Mouse (Mus musculus): ENCODE measurements around the gene Lcn4.
A peak's percentile ranks its signal among the peaks of the same experiment; 100 is the strongest.

The Lcn4 gene

DNA sequence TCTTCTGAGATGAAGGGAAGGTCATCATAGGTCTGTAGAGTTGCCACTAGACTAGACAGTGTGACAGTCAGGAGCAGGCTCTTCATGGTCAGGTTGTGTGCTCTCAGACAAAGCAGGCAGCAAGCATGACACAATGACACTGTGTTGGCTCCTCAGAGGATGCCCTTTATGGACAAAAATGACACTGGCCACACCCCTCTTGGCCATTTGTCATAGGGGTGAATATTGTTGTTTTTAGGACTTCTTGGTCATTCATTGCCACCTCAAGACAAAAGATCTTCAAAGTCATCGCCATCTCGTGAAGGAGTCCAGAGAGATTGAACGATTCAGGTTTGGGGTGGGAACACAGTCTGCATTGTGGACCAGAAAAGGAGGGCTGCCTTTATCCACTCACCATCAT lies at the start of gene Lcn4:
Lcn4 (minus strand) TSS at position 101 of the 400 bp plus-strand sequence.
- DNase-seq (ENCODE audit: low read depth): no peak

DNA sequence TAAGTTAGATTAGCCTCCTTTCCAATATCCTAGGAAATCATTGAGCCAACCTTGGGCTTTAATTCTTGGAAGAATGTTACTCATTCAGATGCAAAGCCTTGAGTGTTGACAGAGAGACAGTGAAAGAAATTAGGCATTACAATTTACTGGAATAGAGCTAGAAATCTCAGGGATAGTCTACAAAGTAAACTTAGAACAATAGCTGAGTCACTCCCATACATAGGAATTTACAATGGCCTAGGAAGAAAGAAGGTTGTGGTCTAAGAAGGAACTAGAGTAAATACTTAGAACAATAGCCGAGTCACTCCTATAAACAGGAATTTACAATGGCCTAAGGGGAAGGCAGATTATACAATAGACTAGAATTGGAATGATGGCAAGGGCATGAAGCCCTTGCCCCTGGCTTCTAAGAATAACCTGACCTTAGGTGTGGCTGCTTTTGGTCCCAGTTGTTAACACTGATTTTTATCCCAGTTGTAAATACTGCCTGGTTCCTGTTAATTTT lies 15.1 kb upstream of the Lcn4 start:
- DNase-seq (ENCODE audit: low read depth): no peak

DNA sequence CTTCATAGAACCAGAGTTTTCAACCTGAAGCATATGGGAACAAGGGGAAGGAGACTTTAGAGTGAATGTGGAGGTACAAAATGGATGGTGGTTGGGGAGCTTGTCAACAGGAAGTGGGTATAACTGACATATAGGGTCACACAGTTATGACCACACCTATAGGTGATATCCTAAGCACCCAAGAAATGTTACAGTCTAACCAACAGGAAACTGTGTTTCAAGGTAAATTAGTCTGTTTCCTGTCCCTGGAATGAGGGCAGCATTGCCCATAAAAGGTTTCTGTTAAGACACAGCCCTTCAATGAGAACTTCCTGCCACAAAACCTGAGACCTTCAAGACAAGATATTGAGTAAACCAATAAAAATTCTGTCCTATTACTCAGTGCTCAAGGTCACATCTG lies 2.3 kb downstream of the Lcn4 start:
- DNase-seq (ENCODE audit: low read depth): no peak

DNA sequence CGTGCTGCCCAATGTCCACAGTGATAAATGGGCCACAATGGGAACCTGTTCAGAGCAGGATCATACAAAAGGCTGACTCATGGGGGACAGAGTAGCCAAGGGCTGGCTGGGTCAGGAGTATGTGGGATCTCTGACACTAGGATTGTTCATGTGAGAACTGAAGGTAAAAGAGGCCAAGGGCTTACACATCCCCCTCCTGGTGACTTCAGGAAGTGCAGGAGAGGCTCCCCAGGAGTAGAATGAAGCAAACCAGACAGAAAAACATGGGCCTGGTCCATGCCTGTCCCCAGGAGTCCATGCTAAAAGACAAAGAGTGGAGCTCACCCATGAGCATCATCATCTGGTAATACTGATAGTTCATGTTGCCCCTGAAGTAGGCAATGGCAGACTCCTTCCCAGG lies 7.5 kb downstream of the Lcn4 start:
- DNase-seq (ENCODE audit: low read depth): peak; percentile 78

DNA sequence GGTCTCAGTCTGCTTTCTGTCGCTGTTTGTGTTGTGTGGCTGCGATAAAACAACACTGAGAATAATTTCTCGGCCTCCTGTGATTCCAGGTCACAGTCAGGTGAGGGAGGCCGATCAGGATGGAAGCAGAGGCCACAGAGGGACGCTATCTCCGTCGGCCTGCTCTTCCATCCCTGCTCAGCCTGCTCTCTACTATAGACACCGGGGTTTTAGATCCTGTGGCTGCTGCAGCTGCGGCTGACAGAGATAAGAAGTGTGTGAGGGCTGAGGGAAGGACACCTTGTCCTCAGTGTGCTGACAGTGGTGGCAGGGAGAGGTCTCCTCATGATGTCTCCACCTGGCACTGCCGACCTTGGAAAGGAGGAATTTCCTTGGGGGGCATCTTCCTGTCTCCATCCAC lies 8.0 kb downstream of the Lcn4 start:
- no peak for DNase-seq (ENCODE audit: low read depth)

DNA sequence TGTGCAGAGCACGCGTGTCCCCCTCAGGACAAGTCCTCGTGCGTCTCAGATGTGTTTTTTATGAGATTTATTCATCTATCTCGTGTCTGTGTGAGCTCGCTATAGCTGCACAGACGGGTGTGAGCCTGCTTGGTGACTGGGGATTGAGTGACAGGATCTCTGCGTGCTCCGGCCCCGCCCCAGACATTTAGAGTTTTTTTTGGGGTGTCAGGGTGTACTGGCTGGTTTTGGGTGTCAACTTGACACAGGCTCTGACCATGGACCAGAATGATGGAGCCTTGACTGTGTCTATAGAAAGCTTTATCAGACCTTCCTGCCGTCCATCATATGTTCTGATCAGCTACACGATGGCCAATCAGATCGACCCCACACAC lies 8.6 kb downstream of the Lcn4 start:
- DNase-seq (ENCODE audit: low read depth): no peak

DNA sequence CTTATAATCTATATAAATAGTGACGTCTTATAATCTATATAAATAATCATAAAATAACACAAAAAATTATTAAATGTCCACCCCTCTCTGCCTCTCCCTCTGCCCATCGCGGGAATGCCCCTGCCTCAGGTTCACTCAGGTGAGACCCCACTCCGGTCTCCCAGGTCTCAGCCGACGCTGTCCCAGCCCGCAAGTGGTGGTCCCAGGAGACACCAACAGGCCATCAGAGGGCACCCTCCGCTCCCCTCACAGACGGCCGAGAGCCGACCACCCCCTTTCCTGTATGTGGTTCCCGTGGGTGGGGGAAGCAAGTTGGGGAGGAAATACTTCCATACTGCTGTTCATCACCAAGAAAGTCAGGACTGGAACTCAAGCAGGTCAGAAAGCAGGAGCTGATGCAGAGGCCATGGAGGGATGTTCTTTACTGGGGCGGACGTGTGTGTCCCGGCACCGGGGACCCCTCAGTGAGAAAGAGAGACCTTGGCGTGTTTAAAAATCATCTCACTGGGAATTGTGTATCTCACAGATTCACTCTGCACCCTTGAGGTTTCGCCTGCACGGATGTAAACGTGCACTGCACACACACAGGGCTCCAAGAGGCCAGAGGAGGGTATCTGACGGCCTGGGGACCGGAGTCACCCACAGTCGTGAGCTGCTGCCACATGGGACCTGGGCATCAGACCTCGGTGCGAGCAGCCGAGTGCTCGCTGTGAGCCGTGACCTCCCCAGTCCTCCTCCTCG lies 9.1 kb downstream of the Lcn4 start:
- DNase-seq (ENCODE audit: low read depth): no peak

DNA sequence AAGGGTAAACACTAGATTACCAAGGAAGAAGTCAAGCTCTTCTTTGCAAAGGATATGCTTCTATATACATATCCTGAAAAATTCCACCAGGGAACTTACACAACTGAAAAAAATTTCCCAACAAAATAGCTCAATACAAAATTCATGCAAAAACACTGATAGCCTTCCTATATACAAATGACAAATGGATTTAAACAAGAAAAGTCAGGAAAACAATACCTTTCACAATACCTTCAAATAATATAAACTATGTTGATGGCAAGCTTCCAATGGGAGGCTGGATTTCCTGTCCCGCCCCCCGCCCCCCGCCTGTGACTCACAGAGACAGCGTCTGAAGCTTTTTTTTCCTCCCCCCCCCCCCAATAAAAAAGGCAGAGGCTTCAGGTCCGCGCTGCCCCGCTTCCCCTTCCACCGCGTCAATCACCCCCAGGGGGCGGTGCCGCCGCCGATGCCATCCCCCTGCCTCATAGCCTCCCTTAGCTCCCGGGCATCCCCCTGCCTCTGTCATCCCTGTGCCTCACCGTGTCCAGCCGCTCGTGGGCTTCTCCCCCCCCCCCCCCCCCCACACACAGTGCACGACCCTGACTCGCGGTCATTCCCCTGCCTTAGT lies 9.8 kb downstream of the Lcn4 start:
- peak; percentile 56 for DNase-seq (ENCODE audit: low read depth)

DNA sequence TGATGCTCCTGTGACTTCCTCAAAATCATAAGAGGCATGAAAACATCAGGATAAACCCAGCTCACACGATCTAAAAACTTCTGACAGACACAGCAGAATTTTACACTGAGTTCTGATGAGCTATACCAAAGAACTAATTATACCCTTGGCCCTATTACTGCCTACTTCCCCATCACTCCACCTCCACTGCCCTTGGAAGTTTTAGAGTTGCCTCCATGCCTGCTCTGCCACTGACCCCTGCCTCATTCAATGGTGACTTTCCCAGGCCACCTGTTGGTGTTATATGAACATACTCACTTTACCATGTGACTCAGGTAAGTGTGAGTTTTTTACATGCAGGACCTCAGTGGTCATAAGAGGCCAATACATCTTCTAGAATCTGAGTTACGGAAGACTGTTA lies 13.7 kb downstream of the Lcn4 start:
- DNase-seq (ENCODE audit: low read depth): no peak

DNA sequence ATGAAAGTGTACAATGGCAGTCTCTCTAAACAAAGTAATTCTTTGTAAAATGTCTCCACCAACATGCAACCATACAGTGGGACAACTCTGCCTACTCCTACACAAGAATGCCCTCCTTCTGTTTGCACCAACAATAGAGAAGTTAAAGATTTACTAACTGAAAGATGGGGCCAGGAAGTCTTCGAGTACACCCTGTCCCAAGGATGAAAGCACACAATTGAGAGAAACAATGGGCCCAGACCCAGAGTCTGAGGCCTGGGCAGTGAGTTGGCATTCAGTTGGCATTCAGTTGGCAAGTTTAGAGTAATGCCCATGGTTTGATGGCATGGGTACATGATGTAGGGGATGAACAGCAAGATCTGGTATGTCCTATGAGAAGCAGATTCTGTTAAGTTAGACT lies 16.4 kb downstream of the Lcn4 start:
- DNase-seq (ENCODE audit: low read depth): no peak

DNA sequence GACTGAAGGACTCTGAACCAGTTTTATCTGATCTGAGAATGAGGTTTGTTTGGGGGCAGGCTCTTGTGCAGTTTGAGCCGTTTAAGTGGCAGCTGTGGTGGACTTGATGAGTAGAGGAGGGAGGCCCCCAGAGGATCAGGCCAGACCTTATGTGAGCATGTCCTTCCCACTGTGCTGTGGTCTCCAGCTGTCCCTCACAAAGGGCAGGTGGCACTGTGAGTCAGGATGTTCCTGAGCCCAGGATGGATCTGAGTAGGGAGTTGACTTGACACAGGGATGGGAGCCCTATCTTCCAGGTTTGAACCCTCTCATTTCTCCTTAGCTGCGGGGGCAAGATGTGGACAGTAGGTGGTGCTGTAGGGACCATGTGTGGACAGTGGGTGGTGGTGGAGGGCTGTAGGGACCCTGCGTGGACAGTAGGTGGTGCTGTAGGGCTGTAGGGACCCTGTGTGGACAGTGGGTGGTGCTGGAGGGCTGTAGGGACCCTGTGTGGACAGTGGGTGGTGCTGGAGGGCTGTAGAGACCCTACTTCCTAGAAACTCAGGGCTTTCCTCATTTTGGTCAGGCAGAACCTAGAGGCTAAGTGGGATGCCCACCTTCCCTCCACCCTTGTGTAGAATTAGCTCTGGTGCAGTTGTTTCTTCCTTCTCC lies 24.3 kb downstream of the Lcn4 start:
- DNase-seq (ENCODE audit: low read depth): peak; percentile 92

DNA sequence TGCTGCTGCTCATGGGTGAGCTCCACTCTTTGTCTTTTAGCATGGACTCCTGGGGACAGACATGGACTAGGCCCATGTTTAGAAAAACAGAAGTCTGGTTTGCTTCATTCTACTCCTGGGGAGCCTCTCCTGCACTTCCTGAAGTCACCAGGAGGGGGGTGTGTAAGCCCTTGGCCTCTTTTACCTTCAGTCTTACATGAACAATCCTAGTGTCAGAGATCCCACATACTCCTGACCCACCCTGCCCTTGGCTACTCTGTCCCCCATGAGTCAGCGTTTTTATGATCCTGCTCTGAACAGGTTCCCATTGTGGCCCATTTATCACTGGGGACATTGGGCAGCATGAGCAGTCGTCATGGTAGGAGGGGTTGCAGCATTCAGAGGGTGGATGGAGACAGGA lies 27.1 kb downstream of the Lcn4 start:
- DNase-seq (ENCODE audit: low read depth): peak; percentile 48

DNA sequence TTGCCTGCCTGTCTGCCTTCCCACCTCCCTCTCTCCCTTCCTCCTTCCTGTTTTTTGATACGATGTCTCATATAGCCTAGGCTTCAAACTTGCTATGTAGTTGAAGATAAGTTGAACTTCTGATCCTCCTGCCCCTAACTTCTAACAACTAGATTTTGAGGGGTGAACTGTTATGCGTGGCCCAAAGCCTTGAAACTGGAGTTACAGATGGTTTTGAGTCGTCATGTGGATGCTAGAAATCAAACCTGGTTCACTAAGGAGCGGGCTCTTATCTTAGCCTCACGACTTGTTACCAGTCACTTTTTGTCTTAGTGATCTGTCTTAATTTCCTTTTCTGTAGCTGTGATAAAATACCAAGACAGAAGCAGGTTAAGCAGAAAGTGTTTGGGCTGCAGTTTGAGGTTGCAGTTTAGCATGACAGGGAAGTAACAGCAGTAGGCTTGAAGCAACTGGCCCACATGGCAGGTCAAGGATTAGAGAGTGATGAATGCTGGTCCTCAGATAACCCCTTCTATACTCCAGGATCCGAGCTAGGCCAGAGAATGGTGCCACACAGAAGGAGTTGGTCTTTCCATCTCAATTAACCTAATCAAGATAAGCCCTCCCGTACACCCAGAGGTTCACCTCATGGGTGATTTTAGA lies 30.0 kb downstream of the Lcn4 start:
- no peak for DNase-seq (ENCODE audit: low read depth)

DNA sequence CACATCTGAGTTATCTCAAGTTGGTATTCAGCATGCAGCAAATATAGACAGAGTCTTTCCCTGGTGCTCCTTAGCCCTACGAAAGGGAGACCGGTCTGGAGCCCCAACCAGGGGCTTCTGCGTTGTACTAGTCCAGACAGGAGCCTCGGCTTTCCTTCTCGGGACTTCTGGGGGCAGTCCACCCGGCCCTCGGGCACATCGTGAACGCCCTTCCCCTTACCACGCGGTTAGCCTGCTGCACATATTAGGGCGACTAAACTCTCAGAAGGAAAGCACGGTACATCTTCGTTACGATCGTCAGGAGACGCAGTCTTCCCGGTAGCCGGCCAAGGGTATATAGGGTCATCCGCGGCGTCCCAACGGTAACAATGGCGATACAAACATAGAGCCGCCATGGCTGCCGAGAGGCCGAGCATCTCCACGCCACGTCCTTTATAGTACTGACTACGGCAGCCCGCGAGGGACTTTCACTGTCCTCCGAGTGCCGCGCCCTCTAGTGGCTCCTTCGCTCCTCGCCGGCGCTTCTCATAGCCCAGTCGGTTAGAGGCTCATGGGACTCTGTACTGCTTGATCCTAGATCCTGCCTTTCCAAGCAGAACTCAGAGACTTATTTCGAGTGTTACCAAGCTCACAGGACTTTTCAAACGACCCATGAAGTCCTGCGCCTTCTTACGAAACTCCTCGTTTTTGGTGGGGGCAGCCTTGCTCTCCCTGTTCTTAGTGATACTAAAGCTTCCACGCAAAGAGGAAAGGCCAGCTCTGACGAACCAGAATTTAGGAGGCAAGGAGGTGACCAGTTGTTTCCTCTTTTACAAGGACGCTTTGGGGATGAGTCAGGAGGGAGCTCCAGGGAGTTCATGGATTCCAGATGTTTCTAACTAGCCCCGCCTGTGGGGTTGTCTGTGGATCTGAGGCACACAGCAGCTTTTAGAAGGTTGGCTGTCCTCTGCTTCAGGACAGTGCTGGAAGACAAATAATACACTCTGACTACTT lies 30.9 kb downstream of the Lcn4 start:
- DNase-seq (ENCODE audit: low read depth): peak; percentile 99

DNA sequence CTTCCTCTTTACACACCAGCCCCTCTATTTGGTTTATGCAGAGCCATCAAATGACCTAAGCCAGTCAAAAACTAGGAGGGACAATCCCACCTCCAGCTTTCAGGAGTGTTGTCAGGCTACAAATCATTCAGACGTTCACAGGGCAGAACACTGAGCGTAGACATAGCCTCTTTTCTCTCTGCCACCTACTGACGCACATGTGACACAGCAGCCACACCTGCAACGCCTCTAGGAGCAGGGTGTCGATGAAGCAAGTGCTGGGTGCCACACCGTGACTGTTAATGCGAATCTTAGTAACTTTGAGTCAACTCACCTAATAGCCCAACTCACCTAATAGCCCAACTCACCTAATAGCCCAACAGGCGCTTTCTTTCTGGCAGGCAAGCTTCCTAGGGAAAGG lies 32.0 kb downstream of the Lcn4 start:
- peak; percentile 70 for DNase-seq (ENCODE audit: low read depth)

DNA sequence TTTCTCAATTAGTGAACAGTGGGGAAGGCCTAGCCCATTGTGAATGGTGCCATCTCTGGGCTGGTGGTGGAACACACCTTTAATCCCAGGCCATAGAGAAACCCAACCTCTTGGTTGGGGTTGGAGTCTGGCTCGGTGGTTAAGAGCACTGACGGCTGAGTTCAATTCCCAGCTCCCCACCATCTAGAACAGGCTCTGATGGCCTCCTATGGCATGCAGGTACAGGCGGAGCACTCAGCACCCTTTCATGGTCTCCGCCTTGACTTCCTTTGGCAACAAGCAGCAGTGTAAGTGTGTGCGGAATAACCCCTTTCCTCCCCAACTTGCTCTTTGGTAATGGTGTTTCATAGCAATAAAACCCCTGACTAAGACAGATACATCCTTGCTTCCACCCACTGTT lies 32.5 kb downstream of the Lcn4 start:
- DNase-seq (ENCODE audit: low read depth): no peak

DNA sequence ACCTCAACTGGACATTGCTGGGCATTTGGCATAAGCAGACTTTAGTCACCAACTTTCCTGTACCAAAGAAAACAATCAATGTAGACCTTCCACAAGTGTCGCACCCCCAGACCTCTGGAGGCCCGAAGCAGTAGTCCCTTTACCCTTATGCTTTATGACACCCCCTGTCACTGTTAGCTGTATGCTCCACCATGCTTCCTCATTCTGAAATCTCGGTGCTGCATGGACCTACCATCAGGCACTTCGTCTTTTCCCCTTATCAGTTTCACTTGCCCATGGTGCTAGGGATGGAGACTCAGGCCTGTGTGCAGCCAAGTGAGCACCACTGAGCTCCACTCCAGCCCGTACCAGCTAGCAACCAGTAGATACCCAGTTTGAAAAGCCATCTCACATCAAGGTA lies 33.0 kb downstream of the Lcn4 start:
- DNase-seq (ENCODE audit: low read depth): no peak

DNA sequence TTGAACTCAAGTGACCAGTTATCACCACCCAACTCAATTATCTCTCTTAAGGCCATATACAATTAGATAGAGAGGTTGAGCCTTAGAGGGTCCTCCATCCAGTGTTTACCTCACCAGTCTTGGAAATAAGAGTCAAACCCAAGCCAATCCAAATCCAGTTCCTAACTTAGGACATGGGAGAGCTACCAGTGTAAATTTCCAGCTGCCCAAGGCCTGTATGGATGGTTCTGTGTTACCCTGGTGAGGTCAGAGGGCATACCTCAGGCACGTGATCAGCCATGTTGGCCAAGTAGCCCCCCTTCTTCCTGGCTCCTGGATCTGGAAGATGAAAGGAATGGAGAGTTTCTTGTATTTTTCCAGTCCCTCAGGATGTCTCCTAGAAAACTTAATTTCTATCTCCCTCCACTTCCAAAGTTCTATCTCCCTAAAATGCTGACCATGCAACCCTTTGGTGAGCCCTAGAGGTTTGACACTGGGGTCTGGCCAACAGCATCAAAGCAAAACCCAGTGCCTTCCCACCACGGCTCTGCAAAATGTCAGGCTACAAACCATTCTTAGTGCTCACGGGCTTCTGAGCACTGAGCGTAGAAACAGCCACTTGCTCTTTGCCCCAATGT lies 33.7 kb downstream of the Lcn4 start:
- no peak for DNase-seq (ENCODE audit: low read depth)

DNA sequence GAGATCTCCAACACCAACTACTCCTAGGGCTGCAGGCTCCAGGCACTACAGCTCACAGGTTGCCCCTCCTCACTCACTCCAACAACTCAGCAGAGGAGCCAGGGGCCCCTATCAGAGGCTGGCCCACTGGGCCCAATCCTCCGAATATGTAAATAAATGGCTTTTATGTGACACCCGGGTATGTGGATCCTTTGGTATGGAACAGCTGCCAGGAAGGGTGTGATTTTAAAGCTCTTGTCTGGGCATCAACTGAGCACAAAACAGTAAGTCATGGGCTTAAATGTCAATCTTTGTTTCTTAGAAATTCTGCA lies 34.8 kb downstream of the Lcn4 start:
- no peak for DNase-seq (ENCODE audit: low read depth)

DNA sequence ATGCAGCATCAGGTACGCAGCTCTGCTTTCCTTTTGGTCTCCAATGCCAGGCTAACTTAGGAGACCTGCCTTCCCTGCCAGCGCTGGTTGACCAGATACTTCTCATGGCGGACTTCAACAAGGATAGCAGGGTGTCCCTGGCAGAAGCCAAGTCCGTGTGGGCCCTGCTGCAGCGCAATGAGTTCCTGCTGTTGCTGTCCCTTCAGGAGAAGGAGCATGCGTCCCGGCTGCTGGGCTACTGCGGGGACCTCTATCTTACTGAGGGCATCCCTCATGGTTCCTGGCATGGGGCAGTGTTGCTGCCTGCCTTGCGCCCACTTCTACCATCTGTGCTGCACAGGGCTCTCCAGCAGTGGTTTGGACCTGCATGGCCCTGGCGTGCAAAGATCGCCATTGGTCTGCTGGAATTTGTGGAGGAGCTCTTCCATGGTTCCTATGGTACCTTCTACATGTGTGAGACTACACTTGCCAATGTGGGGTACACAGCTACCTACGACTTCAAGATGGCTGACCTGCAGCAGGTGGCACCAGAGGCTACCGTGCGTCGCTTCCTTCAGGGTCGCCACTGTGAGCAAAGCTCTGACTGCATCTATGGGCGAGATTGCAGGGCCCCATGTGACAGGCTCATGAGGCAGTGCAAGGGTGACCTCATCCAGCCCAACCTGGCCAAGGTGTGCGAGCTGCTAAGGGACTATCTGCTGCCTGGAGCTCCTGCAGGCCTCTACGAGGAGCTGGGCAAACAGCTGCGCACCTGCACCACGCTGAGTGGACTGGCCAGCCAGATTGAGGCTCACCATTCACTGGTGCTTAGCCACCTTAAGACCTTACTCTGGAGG lies 35.4 kb downstream of the Lcn4 start:
- no peak for DNase-seq (ENCODE audit: low read depth)

All from NIH3T3 (cell line).